Mouse (Mus musculus) hindbrain, embryonic 13.5 days (tissue): Measurements from ENCODE around the gene Psd4. TPM values are rescaled to one million over a fixed set of nuclear protein-coding genes. Genes with fewer than 3 reads are reported as not detected.

Experiments
- ATAC-seq: fragments of 200-750 bp; cut with Nextera tagmentation; 2 replicates; pipeline ENCODE4 v1.8.0; 2017; ENCODE audit warnings: moderate TSS enrichment; ENCODE audit not compliant: low FRiP score
- H3K27ac ChIP-seq: fragments of 300-500 bp; sonication (generic); 2 replicates; pipeline ENCODE4 v1.5.1; 2015; ENCODE audit warnings: inconsistent platforms, mild to moderate bottlenecking, moderate library complexity
- H3K27me3 ChIP-seq: fragments of 300-500 bp; sonication (generic); 2 replicates; pipeline ENCODE4 v1.6.1; 2015; ENCODE audit warnings: mild to moderate bottlenecking, inconsistent platforms
- H3K36me3 ChIP-seq: fragments of 300-500 bp; sonication (generic); 2 replicates; pipeline ENCODE4 v1.6.1; 2015; ENCODE audit warnings: mild to moderate bottlenecking, inconsistent platforms
- H3K4me1 ChIP-seq: fragments of 300-500 bp; sonication (generic); replicated peaks from 2 replicates; pipeline ENCODE4 v1.6.1; 2015; ENCODE audit warnings: inconsistent platforms
- H3K4me2 ChIP-seq: fragments of 300-500 bp; sonication (generic); 2 replicates; pipeline ENCODE4 v1.6.1; 2015; ENCODE audit warnings: inconsistent platforms, mild to moderate bottlenecking, moderate library complexity
- H3K4me3 ChIP-seq: fragments of 300-500 bp; sonication (generic); 2 replicates; pipeline ENCODE4 v1.5.1; 2015; ENCODE audit warnings: mild to moderate bottlenecking, inconsistent platforms
- H3K9ac ChIP-seq: fragments of 300-500 bp; sonication (generic); 2 replicates; pipeline ENCODE4 v1.6.1; 2015; ENCODE audit warnings: mild to moderate bottlenecking, inconsistent platforms
- H3K9me3 ChIP-seq: fragments of 300-500 bp; sonication (generic); 2 replicates; pipeline ENCODE4 v1.6.1; 2016; ENCODE audit warnings: inconsistent platforms
- WGBS: fragments of 180-500 bp; shearing (Covaris S2); methylation state at CpG from one replicate; pipeline ENCODE4 v1.1.7; 2015; 5-methylcytosine and 5-hydroxymethylcytosine counted together
- polyA plus RNA-seq: library from polyadenylated mRNA; unstranded; fragments of >200 nt; fragmentation: Nextera tagmentation; extraction: Ambion mirVana; gene quantifications from 2 replicates; pipeline ENCODE4 v1.2.1, GENCODE M21; 2015

The Psd4 gene
- polyA plus RNA-seq, 1 experiment from 2014 or later: 0.74 TPM

- H3K27ac ChIP-seq: no peak overlapping the region
- H3K9ac ChIP-seq: no peak overlapping the region
- 90% methylated on average over 4 of the region's 4 CpGs for WGBS
- no peak overlapping the region for H3K4me2 ChIP-seq
- H3K4me1 ChIP-seq: no peaks in the 10 kb centered on the region
- H3K27me3 ChIP-seq: no peaks in the 10 kb centered on the region
- H3K36me3 ChIP-seq: no peaks in the 10 kb centered on the region
- no peak for ATAC-seq
- H3K9me3 ChIP-seq: no peaks in the 10 kb centered on the region
- no peak overlapping the region for H3K4me3 ChIP-seq
Observed at GRCm38 (mm10) chr2:24387361-24388283, 20.2 kb downstream of the Psd4 start.

GRCm38 (mm10) chr2:24393251-24393650 is 25.9 kb downstream of the Psd4 start:
- Histone ChIP-seq H3K27ac (no peak overlapping the region), H3K9me3 (no peaks in the 10 kb centered on the region), H3K4me1 (no peaks in the 10 kb centered on the region), H3K36me3 (no peaks in the 10 kb centered on the region), H3K4me2 (no peak overlapping the region), H3K27me3 (no peaks in the 10 kb centered on the region), H3K9ac (no peak overlapping the region), H3K4me3 (no peak overlapping the region)
- 83% methylated on average over 2 of the region's 2 CpGs for WGBS
- no peak for ATAC-seq

- H3K4me1 ChIP-seq: no peaks in the 10 kb centered on the region
- H3K36me3 ChIP-seq: no peaks in the 10 kb centered on the region
- 40% methylated on average over 2 of the region's 2 CpGs for WGBS
- no peak overlapping the region for H3K4me3 ChIP-seq
- no peak overlapping the region for H3K9ac ChIP-seq
- H3K4me2 ChIP-seq: no peak overlapping the region
- ATAC-seq: no peak
- H3K9me3 ChIP-seq: no peaks in the 10 kb centered on the region
- H3K27ac ChIP-seq: no peak overlapping the region
- no peaks in the 10 kb centered on the region for H3K27me3 ChIP-seq
Observed at GRCm38 (mm10) chr2:24397115-24397514, 29.7 kb downstream of the Psd4 start.

DNA sequence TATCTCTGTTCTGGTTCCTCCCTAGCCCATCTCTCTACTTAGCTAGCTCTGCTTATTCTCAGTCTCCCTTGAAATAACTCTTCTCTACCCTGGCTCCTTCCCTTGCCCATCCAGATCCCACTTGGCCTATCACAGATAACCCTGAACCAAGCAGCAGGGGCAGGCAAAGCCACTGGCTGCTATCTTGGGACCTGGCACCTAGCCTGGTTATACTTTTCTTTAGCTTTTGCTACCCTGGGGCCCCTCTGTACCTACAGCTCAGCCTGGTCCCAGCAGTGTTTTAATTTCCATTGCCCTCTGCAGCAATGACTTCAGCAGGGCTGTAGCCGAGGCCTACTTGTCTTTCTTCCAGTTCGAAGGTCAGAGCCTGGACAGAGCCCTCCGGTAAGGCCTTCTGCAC is 33.3 kb downstream of the Psd4 start:
- H3K27me3 ChIP-seq: peaks cover 15% of the 10 kb centered on the region
- H3K36me3 ChIP-seq: no peaks in the 10 kb centered on the region
- ATAC-seq: no peak
- H3K4me1 ChIP-seq: peaks cover 8% of the 10 kb centered on the region
- H3K9ac ChIP-seq: no peak overlapping the region
- H3K27ac ChIP-seq: no peak overlapping the region
- no peak overlapping the region for H3K4me2 ChIP-seq
- 89% methylated on average over 3 of the region's 3 CpGs for WGBS
- H3K9me3 ChIP-seq: no peaks in the 10 kb centered on the region
- H3K4me3 ChIP-seq: no peak overlapping the region

GRCm38 (mm10) chr2:24405345-24406012 is 38.1 kb downstream of the Psd4 start:
- ATAC-seq: peak; percentile 52
- peaks cover 20% of the 10 kb centered on the region for H3K4me1 ChIP-seq
- H3K27me3 ChIP-seq: peaks cover 30% of the 10 kb centered on the region
- peak overlapping the region; percentile 60 for H3K9ac ChIP-seq
- H3K27ac ChIP-seq: no peak overlapping the region
- H3K4me2 ChIP-seq: peak overlapping the region; percentile 52
- WGBS: 14% methylated on average over 23 of the region's 23 CpGs
- no peaks in the 10 kb centered on the region for H3K36me3 ChIP-seq
- H3K9me3 ChIP-seq: no peaks in the 10 kb centered on the region
- H3K4me3 ChIP-seq: peak overlapping the region; percentile 20

- Histone ChIP-seq H3K27me3 (peaks cover 33% of the 10 kb centered on the region), H3K4me1 (peaks cover 23% of the 10 kb centered on the region), H3K9ac (no peak overlapping the region), H3K36me3 (no peaks in the 10 kb centered on the region), H3K4me2 (no peak overlapping the region), H3K9me3 (no peaks in the 10 kb centered on the region), H3K27ac (0 out of 2 replicates have a peak overlapping the region, but pooled peaks have one; percentile 40), H3K4me3 (no peak overlapping the region)
- peak; percentile 33 for ATAC-seq
- WGBS: 21% methylated on average over 4 of the region's 4 CpGs
Observed at GRCm38 (mm10) chr2:24407701-24408485, 40.5 kb downstream of the Psd4 start.

GRCm38 (mm10) chr2:24409166-24409565 is 41.8 kb downstream of the Psd4 start:
- no peak overlapping the region for H3K9ac ChIP-seq
- ATAC-seq: peak; percentile 47
- H3K27ac ChIP-seq: no peak overlapping the region
- H3K9me3 ChIP-seq: no peaks in the 10 kb centered on the region
- peaks cover 30% of the 10 kb centered on the region for H3K27me3 ChIP-seq
- H3K4me1 ChIP-seq: peaks cover 36% of the 10 kb centered on the region
- H3K36me3 ChIP-seq: no peaks in the 10 kb centered on the region
- 0% methylated on average over 2 of the region's 2 CpGs for WGBS
- H3K4me2 ChIP-seq: no peak overlapping the region
- H3K4me3 ChIP-seq: no peak overlapping the region

DNA sequence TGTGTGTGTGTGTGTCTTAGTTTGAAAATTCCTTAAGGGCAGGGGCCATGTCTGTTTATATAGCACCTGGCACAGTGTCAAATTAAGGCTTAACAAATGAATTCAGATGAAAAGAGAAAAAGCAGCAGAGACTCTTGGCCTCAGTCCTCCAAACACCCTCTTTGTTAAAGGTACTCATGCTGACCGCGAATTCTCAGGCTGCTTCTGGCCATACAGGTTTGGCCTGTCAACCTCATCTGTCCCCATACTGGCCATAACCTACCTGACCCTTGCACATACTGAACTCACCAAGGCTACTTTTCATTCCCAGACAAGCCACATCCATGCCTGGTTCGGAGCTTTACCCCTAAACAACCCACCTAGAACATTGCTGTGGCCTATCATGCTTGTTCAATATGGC is 45.8 kb downstream of the Psd4 start:
- Histone ChIP-seq H3K4me2 (no peak overlapping the region), H3K4me1 (peaks cover 42% of the 10 kb centered on the region), H3K27me3 (peaks cover 14% of the 10 kb centered on the region; the same call in 1 of the 2 replicates), H3K4me3 (no peak overlapping the region), H3K9ac (no peak overlapping the region), H3K36me3 (no peaks in the 10 kb centered on the region), H3K27ac (peak overlapping the region; percentile 76), H3K9me3 (no peaks in the 10 kb centered on the region)
- no peak for ATAC-seq
- WGBS: 80% methylated on average over 3 of the region's 3 CpGs

DNA sequence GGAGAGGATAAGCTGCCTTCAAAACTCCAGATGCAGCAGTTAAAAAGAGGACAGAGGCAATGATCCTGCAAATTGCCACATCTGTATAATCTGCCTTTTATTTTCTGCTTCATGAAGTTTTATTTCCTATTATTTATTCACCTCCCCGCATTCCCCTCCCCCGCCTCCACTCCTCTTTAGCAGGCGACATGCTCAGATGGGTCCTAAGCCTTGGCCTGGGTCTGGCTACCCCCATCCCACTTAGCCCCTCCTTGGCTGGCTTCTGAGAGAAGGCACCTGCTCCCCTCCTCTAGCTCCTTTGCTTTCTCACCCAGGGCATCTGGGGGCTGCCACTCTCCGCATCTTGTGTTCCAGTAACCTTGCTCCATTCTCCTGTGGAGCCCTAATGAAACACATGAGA is 46.3 kb downstream of the Psd4 start:
- peak overlapping the region; percentile 76 for H3K27ac ChIP-seq
- ATAC-seq: peak; percentile 43; the same call in 1 of the 2 replicates
- WGBS: 46% methylated on average over 4 of the region's 4 CpGs
- no peak overlapping the region for H3K4me3 ChIP-seq
- H3K36me3 ChIP-seq: no peaks in the 10 kb centered on the region
- no peaks in the 10 kb centered on the region for H3K9me3 ChIP-seq
- no peak overlapping the region for H3K4me2 ChIP-seq
- peaks cover 14% of the 10 kb centered on the region; the same call in 1 of the 2 replicates for H3K27me3 ChIP-seq
- H3K4me1 ChIP-seq: peaks cover 39% of the 10 kb centered on the region
- no peak overlapping the region for H3K9ac ChIP-seq

DNA sequence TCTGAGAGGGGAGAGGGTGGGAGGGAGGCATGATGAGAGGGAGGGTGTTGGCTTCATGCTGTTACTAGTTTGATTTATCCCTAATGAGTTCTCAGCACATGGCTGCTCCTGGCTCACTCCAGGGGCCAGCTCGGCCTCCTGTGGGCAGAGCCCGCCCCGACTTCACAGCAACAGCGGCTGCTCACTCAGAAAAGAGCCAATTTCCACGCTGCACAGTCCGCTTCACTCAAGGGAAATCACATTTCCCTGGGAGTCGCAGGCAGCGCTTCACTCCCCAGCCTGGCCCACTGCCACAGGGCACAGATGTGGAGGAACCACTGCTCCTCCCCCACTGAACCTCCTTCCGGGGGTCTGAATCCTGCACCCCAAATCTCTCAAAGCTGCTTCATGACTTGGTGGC is 49.3 kb downstream of the Psd4 start:
- Histone ChIP-seq H3K4me3 (no peak overlapping the region), H3K27ac (peak overlapping the region; percentile 84), H3K27me3 (peaks cover 3% of the 10 kb centered on the region; the same call in 1 of the 2 replicates), H3K4me2 (no peak overlapping the region), H3K9me3 (no peaks in the 10 kb centered on the region), H3K36me3 (no peaks in the 10 kb centered on the region), H3K9ac (peak overlapping the region; percentile 43; the same call in 1 of the 2 replicates), H3K4me1 (peaks cover 39% of the 10 kb centered on the region)
- 3% methylated on average over 9 of the region's 9 CpGs for WGBS
- ATAC-seq: peak; percentile 77

GRCm38 (mm10) chr2:24417106-24417505 is 49.7 kb downstream of the Psd4 start:
- Histone ChIP-seq H3K4me1 (peaks cover 39% of the 10 kb centered on the region), H3K27me3 (peaks cover 3% of the 10 kb centered on the region; the same call in 1 of the 2 replicates), H3K9ac (peak overlapping the region; percentile 43; the same call in 1 of the 2 replicates), H3K4me2 (no peak overlapping the region), H3K4me3 (no peak overlapping the region), H3K27ac (peak overlapping the region; percentile 84), H3K9me3 (no peaks in the 10 kb centered on the region), H3K36me3 (no peaks in the 10 kb centered on the region)
- WGBS: 10% methylated on average over 2 of the region's 2 CpGs
- ATAC-seq: peak; percentile 36

DNA sequence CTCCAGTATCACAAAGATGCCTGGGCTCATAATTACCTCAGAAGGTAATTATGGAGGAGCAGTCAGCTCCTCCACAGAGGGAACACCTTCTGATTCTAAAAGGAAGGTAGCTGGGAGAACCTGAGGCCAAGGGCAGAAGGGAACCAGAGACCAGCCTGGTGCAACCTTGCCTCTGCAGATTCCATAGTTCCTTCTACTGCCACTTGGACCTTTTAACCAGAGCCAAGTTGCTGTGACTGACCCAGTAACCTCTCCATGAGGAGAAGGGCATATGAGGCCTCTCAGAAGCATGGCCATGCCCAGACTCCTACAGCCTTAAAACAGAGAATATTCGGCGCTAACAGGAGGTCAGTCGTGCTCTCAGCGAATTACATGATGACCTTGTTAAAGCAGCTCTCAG is 50.2 kb downstream of the Psd4 start:
- ATAC-seq: no peak
- Histone ChIP-seq H3K4me1 (peaks cover 39% of the 10 kb centered on the region), H3K4me3 (no peak overlapping the region), H3K36me3 (no peaks in the 10 kb centered on the region), H3K9ac (no peak overlapping the region), H3K27me3 (peaks cover 3% of the 10 kb centered on the region; the same call in 1 of the 2 replicates), H3K9me3 (no peaks in the 10 kb centered on the region), H3K4me2 (no peak overlapping the region), H3K27ac (peak overlapping the region; percentile 84)
- 91% methylated on average over 4 of the region's 4 CpGs for WGBS
